Mouse (Mus musculus) telencephalon, adult 2 months (tissue): ENCODE data around the gene Polk.

Experiments used
- DNase-seq: peaks from one replicate; pipeline ENCODE4 v3.0.0-alpha.2; 2011; ENCODE audit warnings: low read depth, low spot score

Gene Polk

DNA sequence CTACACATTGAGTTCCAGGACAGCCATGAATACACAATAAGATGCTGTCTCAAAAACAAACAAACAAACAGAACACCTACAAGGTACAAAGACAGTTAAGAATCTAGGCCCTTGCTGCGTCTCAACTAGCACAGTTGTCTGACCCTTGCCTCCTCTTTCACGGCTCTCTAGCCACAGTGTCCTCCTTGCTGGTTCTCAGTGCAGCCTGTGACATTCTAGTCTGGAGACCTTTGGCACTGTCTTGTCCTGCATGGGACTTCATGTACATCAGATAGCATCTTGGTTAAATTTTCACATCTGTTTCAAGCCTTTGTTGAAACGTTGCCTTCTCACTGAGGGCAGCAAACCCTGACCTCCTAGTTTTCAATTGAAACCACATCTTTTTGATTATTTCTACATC, 13.6 kb downstream of the Polk start:
- no peak for DNase-seq

GRCm38 (mm10) chr13:96527856-96528255, 14.5 kb downstream of the Polk start:
- DNase-seq = no peak

- DNase-seq = no peak
Observed at GRCm38 (mm10) chr13:96527022-96527421, 15.4 kb downstream of the Polk start.

DNA sequence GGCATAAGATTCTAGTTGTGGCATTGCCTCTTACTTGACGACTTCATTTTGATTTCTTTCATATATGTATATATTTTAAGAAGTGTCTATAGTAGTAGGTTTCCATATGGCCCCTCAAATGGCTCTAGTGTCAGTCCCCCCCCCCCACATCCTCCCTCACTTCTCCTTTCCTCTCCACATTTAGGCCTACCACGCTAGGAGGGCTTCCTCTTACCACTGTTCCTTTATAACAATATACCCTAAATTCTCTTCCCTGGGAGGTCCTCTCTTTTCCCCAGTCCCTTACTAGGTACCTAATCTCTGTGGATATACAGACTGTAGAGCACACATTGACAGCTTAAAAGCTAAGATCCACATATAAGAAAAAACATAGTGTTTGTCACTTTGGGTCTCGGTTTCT, 21.1 kb downstream of the Polk start:
- no peak for DNase-seq

DNA sequence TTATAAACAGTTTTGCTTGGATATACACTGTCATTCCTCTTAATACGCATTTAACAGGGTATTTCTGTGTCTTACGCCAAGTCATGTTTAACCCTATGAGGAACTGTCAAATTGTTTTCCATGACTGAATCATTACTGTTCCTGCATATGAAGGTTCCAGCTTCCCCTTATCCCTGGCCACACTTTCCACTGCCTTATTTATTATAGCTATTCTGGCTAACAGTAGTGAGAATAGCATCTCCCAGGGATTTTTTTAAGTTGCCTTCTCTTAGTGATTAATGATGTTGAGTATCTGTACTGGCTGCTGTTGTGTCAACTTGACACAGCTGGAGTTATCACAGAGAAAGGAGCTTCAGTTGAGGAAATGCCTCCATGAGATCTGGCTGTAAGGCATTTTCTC, 25.0 kb downstream of the Polk start:
- no peak for DNase-seq

GRCm38 (mm10) chr13:96516249-96516648, 26.1 kb downstream of the Polk start:
- DNase-seq = no peak

GRCm38 (mm10) chr13:96514154-96514942, 28.0 kb downstream of the Polk start:
- DNase-seq = no peak

DNA sequence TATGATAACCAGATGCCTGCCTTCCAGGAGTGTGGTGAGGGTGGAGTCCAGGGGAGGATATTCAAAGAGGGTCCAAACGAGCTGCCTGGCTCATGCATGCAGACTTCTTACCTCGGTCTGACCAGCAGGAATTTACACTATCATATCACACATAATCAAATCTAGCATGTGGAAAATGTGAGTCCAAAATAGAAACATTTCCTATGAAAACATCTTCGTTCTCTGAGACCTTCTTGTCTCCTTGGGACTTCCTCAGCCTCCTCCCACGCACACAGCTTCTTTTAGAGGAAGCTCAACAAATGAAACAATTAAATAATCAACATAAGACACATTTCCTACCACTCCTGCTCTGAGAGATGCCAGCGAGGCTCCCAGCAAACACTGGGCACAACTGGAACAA, 30.5 kb downstream of the Polk start:
- DNase-seq = no peak

DNA sequence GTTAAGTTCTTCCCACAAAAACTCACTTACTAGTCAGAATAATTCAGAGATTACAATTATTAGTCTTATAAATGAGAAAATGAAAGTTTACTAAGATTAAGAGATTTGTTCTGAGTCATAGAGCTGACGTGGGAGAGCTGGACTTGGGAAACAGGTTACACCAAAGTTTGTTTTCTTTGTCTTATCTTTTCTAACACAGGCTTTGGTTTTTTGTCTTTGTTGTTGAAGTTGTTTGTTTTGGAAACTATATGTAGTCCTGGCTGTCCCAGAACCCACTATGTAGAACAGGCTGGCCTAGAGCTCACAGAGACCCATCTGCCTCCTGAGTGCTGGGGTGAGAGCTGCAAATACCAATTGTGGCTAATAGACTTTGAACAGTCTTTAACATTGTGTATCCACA, 31.1 kb downstream of the Polk start:
- DNase-seq = no peak

DNA sequence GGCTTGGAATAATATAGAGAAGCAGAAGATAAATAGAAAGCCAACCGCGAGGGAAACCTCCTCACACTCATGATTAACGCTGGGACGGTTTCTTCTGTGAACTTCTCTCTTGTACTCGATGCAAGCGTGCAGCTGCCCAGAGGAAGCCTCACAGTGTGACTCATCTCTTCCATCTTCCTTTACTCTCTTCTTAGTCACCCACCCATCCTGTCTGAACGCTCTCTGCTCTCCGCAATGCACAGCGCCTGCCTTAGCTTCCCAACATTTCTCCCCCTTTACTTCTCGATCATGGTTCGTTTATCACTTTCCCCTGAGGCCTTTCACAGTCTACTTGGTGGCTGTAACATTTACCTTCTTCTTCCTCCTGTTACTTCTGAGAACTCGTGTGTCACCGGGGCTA, 31.7 kb downstream of the Polk start:
- DNase-seq = peak; percentile 33

- DNase-seq = no peak
Observed at GRCm38 (mm10) chr13:96507541-96507940, 34.8 kb downstream of the Polk start.

- DNase-seq = no peak
Observed at GRCm38 (mm10) chr13:96506313-96506712, 36.1 kb downstream of the Polk start.

- DNase-seq = no peak
Observed at GRCm38 (mm10) chr13:96505661-96506060, 36.7 kb downstream of the Polk start.

GRCm38 (mm10) chr13:96499891-96500290, 42.5 kb downstream of the Polk start:
- no peak for DNase-seq

DNA sequence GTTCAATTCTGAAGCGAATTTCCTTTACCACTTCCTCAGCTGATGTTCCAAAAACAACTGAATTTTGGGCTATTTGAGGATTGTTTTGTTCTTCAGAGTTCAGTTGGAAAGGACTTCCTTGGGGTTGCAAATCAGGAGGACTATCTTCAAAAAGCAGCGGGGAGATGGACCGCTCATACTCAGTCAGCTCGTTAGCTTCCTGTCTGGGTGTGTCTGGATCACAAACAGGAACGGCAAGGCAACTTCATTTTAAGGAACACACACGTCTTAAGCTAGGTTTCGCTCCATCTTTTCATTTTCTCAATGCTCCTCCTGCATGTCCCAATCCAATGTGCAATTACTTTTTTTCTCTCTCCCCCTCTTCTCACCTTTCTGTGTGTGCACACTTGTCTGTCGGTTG, 45.7 kb downstream of the Polk start:
- DNase-seq = no peak

DNA sequence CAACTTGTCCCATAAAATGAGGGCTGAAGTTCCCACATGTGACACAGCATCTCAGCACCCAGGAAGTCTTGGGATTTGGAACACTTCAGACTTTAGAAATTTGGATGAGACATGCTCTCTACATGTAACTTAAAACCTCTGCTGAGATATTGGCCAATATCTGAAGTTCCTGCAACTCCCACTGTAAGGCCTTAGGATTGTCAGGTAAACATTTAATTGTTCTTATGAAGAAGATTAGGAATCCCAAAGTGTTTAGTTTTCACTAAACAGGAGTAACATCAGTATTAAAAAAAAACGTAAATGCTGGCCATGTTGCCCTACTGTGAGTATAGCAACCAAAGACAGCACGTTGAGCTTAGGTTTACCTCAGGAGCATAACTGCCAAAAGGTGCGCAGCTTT, 51.9 kb downstream of the Polk start, which contains the start of gene Gm17622:
Gm17622 (plus strand) TSS at position 301 of the 400 bp plus-strand sequence.
- no peak for DNase-seq

- no peak for DNase-seq
Observed at GRCm38 (mm10) chr13:96487968-96488367, 54.4 kb downstream of the Polk start.

DNA sequence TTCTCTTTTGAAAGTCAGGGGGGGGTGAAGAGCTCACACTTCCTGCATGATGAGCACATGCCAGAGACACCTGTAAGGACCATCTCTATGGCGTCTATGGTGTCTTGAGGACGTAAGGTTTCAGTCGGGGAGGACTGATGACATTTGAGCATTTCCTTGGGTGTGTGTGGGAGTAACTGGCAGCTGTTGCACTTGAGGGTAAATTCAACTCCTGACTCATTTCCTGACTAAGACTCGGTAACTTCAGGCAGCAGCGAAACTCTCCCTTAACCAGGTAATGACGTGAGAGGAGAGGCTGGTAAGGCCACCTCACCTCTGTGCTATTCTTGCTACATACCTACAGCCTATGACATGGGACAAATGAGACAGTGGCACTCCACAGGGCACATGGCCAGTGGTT, 55.1 kb downstream of the Polk start:
- DNase-seq = no peak

DNA sequence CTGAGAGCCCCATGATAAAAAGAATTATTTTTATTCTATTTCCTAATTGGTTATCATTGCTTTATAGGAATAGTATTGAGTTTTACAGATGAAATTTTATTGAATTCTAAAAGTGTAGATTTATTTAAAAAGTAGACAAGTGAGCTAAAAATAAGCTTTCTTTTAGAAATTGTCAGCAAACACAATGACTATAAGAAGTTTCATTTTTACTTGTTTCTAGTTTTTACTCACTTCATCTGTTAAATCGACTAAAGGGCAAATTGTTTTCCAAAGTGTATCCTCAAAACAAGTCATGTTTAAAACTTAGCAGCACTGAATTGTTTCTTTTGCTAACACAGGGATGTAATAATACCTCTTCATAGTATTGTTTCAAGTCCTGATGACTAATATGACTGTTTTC, 63.4 kb downstream of the Polk start:
- DNase-seq = no peak

- DNase-seq = no peak
Observed at GRCm38 (mm10) chr13:96477226-96477625, 65.2 kb downstream of the Polk start.

DNA sequence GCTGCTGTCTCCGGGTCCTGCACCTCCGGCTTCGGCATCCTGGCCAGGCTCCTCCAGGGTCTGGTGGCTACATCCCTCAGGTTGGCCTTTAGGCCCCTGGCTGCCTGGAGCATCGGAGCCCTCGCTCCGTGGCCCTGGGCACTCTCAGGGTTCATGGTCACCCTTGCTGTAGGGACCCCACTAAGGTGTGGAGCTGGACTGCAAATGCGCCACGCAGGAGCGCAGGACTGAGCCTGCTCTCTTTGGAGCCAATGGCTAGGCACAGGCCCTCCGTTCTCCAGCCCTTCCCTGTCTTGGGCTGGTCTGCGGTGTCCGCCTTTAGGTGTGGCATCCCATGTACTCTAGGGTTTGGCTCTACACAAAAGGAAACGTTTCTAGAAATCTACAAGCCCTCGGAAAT, 71.4 kb downstream of the Polk start, which contains the start of gene Ankdd1b:
Ankdd1b (minus strand) TSS at position 242 of the 400 bp plus-strand sequence.
- DNase-seq = no peak

DNA sequence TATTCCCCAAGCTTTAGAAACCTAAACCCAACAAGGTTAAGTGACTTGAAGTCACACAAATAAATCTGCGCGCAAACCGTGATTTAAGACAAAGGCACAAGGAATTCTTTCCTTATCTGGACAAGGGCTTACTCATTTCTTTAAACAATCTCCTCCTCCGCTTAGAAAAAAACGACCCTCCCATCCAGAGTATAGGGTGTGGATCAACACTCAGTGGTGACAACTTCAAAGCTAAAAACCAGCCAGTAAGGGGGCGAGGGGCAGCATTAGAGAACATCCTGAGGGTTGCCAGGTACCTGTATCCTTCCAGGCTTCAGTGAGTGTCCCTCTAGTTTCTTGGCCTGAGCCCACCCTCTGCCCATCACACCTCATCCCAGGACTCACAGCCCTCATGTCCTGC, 71.8 kb downstream of the Polk start:
- no peak for DNase-seq

DNA sequence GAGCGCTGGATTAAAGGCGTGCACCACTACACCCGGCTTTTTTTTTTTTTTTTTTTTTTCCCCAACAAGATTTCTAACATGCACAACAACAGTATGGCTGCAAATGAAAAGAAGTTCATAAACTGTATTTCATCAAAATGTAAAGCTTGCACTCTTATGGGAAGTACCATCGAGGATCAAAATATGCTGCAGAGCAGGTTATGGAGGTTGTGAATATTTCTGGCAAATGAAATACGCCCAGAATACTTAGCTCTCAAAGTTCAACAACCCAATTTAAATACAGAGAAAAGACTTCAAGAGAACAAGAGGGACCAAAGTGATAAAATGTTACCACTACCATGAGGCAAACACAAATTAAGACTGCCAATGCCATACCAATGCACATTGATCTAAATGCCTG, 73.7 kb downstream of the Polk start:
- no peak for DNase-seq

DNA sequence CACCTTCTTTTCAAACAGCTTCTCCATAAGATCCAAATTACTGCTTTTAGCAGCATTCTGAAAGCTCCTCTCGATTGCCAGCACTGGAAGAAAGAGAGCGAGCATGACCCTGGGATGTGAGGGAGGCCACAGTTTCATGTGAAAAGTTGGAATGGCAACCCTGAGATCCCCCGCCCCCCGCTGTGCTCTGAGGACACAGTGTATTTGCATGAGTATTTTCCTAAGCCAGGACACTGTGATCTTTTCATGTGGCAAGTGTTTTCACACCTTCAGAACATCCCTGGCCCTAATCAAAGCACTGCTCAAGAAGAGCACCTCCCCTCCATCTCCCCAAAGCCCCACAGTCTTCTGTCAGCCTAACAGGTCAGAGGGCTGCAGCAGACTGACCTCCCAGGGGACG, 77.1 kb downstream of the Polk start:
- DNase-seq = no peak
